ENCODE assay signal across 9 mouse cellular contexts in the genomic region with DNA sequence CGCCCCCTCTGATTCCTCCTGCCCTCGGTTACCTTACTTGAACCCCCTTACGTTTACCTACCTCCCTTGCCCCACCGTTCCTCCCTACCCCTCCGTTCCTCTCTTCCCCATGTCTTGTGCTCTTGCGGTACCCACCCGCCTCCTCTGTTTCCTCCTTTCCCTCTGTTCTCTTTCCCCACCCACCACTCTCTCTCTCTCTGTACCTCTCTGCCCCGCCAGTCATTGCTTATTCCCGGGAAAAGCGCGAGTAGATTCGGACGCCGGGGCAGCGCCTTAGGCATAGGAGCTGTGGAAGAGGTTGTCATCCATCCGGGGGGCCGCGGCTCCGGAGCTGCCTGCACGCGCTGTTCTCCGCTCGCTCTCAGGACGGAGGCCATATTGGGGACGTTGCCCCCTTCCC. TPM values are rescaled to one million over a fixed set of nuclear protein-coding genes. Genes with fewer than 3 reads are reported as not detected.
DNase-seq lines count a peak whose midpoint lies in the region; ATAC-seq and TF ChIP-seq lines count a peak whose summit lies in the region.
"Had no signal": no experiment of that assay in that cellular context is flagged by ENCODE, and none has a peak within 500 bp of the region (broad histone marks: within the 10 kb centered on the region; RNA-seq: fewer than 3 reads in every experiment).

No protein-coding gene starts in this region.

- 35% methylated on average over 25 of the region's 25 CpGs for WGBS in lung, embryonic 14.5 days
- WGBS in embryonic facial prominence, embryonic 14.5 days = 37% methylated on average over 25 of the region's 25 CpGs
- 43% methylated on average over 25 of the region's 25 CpGs for WGBS in midbrain, embryonic 14.5 days

- no peaks in the 10 kb centered on the region for H3K36me3 ChIP-seq in lung, embryonic 14.5 days (ENCODE audit: insufficient read depth)
- no peaks in the 10 kb centered on the region for H3K36me3 ChIP-seq in embryonic facial prominence, embryonic 14.5 days (ENCODE audit: control insufficient read depth, insufficient read depth, low read length)
- H3K36me3 ChIP-seq in midbrain, embryonic 14.5 days (ENCODE audit: control insufficient read depth, insufficient read depth, low read length) = 0 out of 2 replicates have a peak, but pooled peaks cover 4% of the 10 kb centered on the region

- 0 out of 2 replicates have a peak overlapping the region, but pooled peaks have one; percentile 4 for H3K4me3 ChIP-seq in lung, embryonic 14.5 days (ENCODE audit: low read depth, low read length)
- peak overlapping the region; percentile 16; the same call in 1 of the 2 replicates for H3K4me3 ChIP-seq in embryonic facial prominence, embryonic 14.5 days (ENCODE audit: low read depth, low read length)
- H3K4me3 ChIP-seq in midbrain, embryonic 14.5 days (replicated peaks; ENCODE audit: low read depth, low read length) = no peak overlapping the region

- no peak overlapping the region for H3K27ac ChIP-seq in lung, embryonic 14.5 days (ENCODE audit: low read depth)
- H3K27ac ChIP-seq in embryonic facial prominence, embryonic 14.5 days (replicated peaks; ENCODE audit: low read depth, low read length) = no peak overlapping the region
- H3K27ac ChIP-seq in midbrain, embryonic 14.5 days (replicated peaks; ENCODE audit: low read depth, low read length) = no peak overlapping the region

- peak overlapping the region; percentile 33 for H3K4me2 ChIP-seq in lung, embryonic 14.5 days
- H3K4me2 ChIP-seq in embryonic facial prominence, embryonic 14.5 days (ENCODE audit: low read depth, low read length) = peak overlapping the region; percentile 35
- H3K4me2 ChIP-seq in midbrain, embryonic 14.5 days (ENCODE audit: low read length) = peak overlapping the region; percentile 36; the same call in 1 of the 2 replicates

- peaks cover 33% of the 10 kb centered on the region for H3K27me3 ChIP-seq in lung, embryonic 14.5 days (ENCODE audit: insufficient read depth, low read length)
- H3K27me3 ChIP-seq in embryonic facial prominence, embryonic 14.5 days (replicated peaks; ENCODE audit: control insufficient read depth, insufficient read depth, low read length) = peaks cover 13% of the 10 kb centered on the region
- 0 out of 2 replicates have a peak, but pooled peaks cover 3% of the 10 kb centered on the region for H3K27me3 ChIP-seq in midbrain, embryonic 14.5 days (ENCODE audit: control insufficient read depth, insufficient read depth, low read length)

- H3K9me3 ChIP-seq in lung, embryonic 14.5 days (ENCODE audit: low read depth, low read length) = no peaks in the 10 kb centered on the region
- no peaks in the 10 kb centered on the region for H3K9me3 ChIP-seq in embryonic facial prominence, embryonic 14.5 days (ENCODE audit: control insufficient read depth, low read length)
- no peaks in the 10 kb centered on the region for H3K9me3 ChIP-seq in midbrain, embryonic 14.5 days (ENCODE audit: control insufficient read depth, low read length)

- no peak for DNase-seq in lung, embryonic 14.5 days
- no peak for DNase-seq in lung, postnatal 36 days
- no peak for DNase-seq in embryonic facial prominence, embryonic 14.5 days (ENCODE audit: low spot score)
- peak; percentile 13 for DNase-seq in induced T-regulatory cell, adult 2 months (ENCODE audit: low read depth)
- DNase-seq in midbrain, embryonic 14.5 days = no peak
- no peak for DNase-seq in adrenal gland, postnatal 25 days
- no peak for DNase-seq in embryo, embryonic 10 days (ENCODE audit: low spot score)
- no peak for DNase-seq in kidney, adult 8-10 months
- DNase-seq: retina, postnatal 1 day had no signal

- TF ChIP-seq CTCF in lung, embryonic 14.5 days (IDR thresholded peaks at IDR 0.05; ENCODE audit: low read depth) = no peak

- no peak for ATAC-seq in lung, embryonic 14.5 days (ENCODE audit: insufficient read depth)
- no peak for ATAC-seq in embryonic facial prominence, embryonic 14.5 days (ENCODE audit: low read depth)
- ATAC-seq in midbrain, embryonic 14.5 days (ENCODE audit: low FRiP score, low TSS enrichment) = no peak

- peaks cover 5% of the 10 kb centered on the region; the same call in 1 of the 2 replicates for H3K4me1 ChIP-seq in lung, embryonic 14.5 days (ENCODE audit: insufficient read depth)
- H3K4me1 ChIP-seq in embryonic facial prominence, embryonic 14.5 days (ENCODE audit: control insufficient read depth, insufficient read depth, low read length) = peaks cover 11% of the 10 kb centered on the region; the same call in 1 of the 2 replicates
- H3K4me1 ChIP-seq in midbrain, embryonic 14.5 days (ENCODE audit: control insufficient read depth, insufficient read depth, low read length) = peaks cover 28% of the 10 kb centered on the region

- no peak overlapping the region for H3K9ac ChIP-seq in lung, embryonic 14.5 days
- no peak overlapping the region for H3K9ac ChIP-seq in embryonic facial prominence, embryonic 14.5 days (ENCODE audit: low read depth, low read length)
- no peak overlapping the region; the same call in 1 of the 2 replicates for H3K9ac ChIP-seq in midbrain, embryonic 14.5 days (replicated peaks; ENCODE audit: low read length)

RNA-seq across cellular contexts. Expression of a gene that starts 59.0 kb away (rescaled TPM):
- polyA plus RNA-seq in lung, embryonic 14.5 days (2014; fragmentation: Nextera tagmentation; extraction: Ambion mirVana) = 7.0 and 8.4 TPM in 2 replicates
- 17.1 and 18.4 TPM in 2 replicates for polyA plus RNA-seq in embryonic facial prominence, embryonic 14.5 days (2014; fragmentation: Nextera tagmentation; extraction: Ambion mirVana)
- polyA plus RNA-seq in midbrain, embryonic 14.5 days (2014; fragmentation: Nextera tagmentation; extraction: Ambion mirVana) = 57.7 and 60.8 TPM in 2 replicates
- total RNA-seq in adrenal gland, postnatal 25 days (2021) = 97.3 and 130 TPM in 2 replicates
